Mouse (Mus musculus) large intestine, adult 2 months (tissue): ENCODE measurements around the gene Capn11. TPM values are rescaled to one million over a fixed set of nuclear protein-coding genes. Genes with fewer than 3 reads are reported as not detected.

Experiments
- DNase-seq: peaks from one replicate; pipeline ENCODE4 v3.0.0-alpha.2; 2012; ENCODE audit warnings: low read depth, low spot score
- WGBS: fragments of 180-500 bp; shearing (Covaris S2); methylation state at CpG from one replicate; pipeline ENCODE4 v1.1.7; 2018; 5-methylcytosine and 5-hydroxymethylcytosine counted together
- polyA plus RNA-seq: library from polyadenylated mRNA; depleted of rRNA; stranded (reverse); fragments of >200 nt; gene quantifications from 2 replicates; pipeline ENCODE4 v1.2.3, GENCODE M21; 2012; rRNA removed

Gene Capn11
- polyA plus RNA-seq, 1 experiment = 0.05 TPM

DNA sequence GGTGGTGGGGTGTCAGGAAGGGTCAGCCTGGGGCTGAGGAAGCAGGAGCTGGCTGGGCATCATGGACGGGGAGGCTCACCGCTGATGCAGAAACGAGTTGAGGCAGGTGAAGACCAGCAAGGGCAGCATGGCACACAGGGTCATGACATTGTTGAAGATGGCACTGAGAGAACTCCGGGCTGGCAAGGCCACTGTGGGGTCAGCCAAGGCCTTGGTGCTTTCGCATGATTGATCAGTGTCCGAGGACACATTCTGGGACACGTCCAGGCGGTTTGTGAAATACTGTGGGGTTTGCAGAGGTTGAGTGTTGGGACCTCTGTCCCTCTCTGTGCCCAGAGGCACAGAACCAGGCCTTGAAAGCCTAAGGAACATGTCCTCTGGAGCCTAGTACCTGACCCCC, 69.3 kb downstream of the Capn11 start:
- no peak for DNase-seq

DNA sequence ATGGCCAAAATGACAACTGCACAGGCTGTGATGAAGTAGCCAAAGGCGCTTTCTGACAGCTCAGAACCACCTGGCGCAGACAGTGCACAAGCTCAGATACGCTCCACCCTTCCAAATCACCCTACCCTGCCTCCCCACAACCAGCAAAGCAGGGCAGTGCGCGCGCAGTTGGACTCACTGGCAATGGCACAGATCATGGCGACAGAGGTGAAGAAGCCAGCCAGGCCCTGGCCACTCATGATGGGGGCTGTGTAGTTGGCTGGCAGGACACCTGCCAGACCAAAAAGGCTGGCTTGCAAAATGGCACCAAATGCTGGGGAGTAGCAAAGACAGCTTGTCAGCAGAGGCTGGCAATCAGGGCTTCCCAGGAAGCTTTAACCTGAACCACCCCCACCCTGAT, 69.9 kb downstream of the Capn11 start:
- DNase-seq = no peak
- WGBS = 97% methylated on average over 7 of the region's 7 CpGs

More for the DNA sequence above, 69.3 kb downstream of the Capn11 start:
- whole genome bisulfite sequencing = 95% methylated on average over 8 of the region's 8 CpGs

DNA sequence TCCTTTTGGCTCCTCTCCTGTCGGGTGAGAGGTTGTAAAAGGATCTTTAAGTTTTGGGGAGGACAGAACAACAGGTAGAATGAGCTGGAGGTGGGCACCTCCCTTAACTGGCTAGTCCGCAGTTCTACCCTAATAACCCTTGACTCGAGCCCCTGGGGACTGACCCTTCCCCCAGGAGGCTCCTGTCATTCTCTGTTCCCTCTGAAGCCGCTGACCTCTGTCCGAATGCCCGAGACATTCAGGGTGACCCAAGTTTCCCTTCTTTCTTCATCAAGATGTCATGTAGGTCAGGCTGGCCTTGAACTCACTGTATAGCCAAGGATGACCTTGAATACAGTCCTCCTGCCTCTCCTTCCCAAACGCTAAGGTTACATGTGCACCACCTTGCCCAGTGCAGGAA, 70.8 kb downstream of the Capn11 start:
- 89% methylated on average over 7 of the region's 7 CpGs for WGBS
- no peak for DNase-seq

DNA sequence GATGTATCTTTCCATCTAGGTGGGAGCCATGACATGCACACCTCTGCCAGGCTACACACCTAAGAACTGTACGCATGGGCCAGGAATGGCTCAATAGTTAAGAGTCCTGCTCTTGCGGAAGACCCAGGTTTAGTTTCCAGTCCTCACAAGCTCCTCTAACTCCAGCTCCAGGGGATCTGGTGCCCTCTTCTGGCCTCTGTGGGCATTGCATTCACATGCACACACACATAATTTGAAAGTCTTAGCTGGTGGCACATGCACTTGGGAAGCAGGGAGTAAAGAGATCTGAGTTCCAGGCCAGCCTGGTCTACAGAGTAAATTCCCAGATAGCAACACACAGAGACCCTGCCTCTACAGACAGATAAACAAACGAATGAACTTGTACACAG, 72.7 kb downstream of the Capn11 start:
- 97% methylated on average over 3 of the region's 3 CpGs for WGBS
- no peak for DNase-seq

DNA sequence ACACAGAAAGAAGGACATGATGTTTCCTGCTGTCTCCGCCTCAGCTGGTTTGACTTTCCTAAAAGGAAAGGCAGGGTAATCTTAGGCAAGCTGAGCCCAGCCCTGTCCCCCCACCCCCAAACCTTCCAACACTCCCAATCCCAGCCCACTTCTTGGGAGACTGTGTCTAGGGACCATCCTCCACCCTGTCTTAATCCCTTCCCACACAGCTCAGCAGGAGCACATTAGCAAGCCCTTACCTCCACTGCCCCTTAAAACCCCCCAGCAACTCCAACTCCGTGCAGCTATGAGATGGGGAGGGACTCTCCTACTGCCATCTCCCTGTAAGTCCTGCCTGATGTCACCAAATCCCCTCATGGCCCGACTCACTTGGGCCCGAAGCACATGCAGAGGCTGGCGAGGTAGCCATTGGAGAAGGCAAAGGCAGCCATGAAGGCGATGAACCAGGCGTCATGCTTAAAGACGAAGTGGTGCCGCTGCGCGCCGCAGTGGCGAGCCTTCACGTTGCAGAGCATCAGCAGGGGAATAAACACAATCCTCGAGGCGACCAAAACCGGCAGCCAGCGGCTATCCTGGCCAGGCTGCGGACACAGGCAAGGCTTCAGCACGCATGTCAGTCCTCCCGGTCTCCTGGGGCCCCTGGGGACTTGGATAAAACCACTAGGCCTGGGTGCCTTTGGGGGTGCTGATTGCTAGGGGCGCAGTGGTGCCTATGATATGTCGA, 73.2 kb downstream of the Capn11 start:
- 84% methylated on average over 23 of the region's 23 CpGs for WGBS
- DNase-seq = no peak

DNA sequence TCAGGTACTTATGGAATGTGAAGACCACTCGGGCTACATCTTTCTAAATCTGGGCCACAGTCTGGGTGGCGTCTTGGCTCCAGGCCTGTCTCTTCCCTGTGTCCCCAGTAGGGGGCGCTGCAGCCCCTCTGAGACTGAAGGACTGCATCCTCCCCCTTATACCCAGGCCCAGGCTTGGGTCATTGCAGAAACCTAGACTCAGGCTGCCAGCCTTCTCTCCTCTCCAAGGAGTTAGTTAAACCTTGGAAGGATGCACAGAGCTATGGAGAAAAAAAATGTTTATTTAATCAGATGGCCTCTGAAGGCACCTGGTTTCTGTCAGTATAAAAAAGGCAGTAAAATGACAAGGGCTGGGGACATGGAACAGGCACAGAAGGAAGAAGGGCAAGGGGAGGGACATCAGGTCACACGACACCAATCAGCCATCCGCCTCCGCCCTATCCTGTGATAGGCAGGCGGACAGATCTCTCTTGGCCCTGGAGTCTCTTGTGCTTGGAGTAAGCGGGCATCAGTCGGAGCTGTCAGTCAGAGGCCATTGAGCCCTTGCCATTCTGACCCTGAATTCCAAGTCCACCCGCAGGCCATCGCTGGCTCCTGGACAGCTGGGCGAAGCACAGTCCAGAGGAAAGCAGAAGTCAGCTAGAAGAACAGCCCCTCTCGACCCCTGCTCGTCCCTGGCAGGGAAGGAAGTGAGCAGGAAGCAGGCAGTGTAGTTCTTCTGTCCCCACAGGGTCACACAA, 74.0 kb downstream of the Capn11 start:
- WGBS = 41% methylated on average over 14 of the region's 14 CpGs
- DNase-seq = no peak

DNA sequence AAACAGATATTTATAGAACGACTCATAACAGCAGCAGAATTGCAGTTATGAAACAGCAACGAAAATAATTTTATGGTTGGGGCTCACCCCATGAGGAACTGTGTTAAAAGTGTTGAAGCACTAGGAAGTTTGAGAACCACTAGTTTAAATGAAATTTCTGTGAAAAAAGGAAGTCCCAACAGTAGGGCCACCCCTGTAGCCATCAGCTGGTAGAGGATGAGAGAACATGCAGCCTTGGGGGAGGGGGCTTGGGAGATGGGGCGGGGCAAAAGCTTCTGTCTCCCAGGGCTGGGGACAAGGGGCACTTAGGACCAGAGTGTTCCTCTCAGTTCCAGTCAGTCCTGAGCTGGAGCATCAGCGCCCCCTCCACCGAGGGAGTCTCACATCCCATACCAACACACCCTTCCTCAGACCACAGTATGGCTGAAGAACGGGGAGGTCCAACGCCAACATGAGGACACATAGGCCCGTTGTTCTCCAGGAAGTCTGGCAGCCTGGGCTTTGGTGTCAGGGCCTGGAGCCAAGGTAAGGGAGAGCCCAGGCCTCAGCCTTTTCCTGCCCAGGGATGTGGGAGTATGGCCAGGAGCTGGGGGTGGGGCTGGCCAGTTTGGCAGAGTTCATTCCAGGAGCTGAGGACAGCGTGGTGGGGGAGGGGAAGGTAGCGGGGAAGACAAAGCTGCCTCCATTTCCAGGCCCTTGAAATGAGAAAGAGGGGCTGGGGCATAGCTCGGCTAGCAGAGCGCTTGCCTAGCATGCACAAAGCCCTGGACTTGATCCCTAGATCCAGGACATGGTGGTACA, 74.8 kb downstream of the Capn11 start:
- DNase-seq = no peak
- WGBS = 24% methylated on average over 12 of the region's 12 CpGs

DNA sequence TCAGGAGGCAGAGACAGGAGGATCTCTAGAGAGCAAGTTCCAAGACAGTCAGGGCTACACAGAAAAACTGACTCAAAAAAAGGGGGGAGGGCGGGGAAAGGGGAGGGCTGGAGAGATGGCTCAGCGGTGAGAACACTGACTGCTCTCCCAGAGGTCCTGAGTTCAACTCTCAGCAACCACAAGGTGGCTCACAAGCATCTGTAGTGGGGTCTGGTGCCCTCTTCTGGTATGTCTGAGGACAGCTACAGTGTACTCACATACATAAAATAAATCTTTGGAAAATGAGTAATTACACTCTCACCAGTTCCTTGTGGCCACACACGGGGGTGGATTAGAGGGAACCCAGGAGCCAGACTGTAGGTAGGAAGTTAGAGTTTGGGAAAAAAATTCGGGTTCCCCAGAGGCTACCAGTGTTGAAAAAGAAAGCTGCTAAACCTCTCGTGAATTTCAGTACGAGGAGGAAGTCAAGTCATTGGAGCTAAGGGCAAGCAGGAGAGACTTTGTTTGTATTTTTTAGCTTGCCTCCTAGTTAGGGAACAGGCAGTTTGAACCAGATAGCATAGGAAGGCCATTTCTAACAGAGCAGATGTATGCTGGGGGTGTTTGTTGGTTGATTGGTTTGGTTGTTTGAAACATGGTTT, 76.3 kb downstream of the Capn11 start:
- DNase-seq = no peak
- 50% methylated on average over 6 of the region's 6 CpGs for WGBS

DNA sequence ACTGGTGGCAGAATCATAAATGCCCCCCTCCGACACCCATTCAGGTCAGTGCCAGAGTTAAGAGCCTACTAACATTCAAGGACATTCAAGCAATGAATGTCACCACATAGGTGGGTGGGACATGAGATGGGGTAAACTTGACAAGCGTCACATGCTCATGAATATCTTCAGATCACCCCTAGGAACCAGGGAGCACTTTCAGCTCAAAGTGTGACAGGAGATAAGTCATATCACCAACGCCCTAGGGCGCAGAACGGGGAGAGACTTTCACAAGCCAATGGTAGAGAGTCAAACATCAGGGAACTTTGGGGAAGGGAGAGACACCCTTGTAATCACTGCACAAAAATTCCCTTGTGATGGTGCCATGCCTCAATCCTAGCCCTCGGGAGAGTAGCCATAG, 76.9 kb downstream of the Capn11 start:
- no peak for DNase-seq
- 92% methylated on average over 6 of the region's 6 CpGs for WGBS

DNA sequence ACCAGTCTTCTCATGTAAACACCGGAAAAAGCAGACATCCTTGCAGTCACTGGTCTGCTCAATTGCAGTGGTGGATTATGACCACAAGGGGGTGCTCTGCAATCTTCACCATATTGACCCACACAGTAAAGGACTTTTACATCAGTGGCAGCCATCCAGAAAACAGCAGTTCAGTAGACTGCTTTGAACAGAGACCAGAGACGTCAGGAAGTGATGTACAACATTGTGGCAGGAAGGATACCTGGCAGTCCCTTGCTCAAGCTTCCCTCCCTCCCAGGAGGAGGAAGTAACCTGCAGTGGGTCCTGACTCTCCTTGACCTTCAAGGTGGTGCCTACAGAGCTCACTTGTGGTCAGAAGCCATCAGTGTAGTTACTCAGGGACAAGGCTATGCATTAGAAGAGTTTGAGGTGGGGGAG, 77.5 kb downstream of the Capn11 start:
- 0% methylated on average over 2 of the region's 2 CpGs for WGBS
- DNase-seq = no peak

DNA sequence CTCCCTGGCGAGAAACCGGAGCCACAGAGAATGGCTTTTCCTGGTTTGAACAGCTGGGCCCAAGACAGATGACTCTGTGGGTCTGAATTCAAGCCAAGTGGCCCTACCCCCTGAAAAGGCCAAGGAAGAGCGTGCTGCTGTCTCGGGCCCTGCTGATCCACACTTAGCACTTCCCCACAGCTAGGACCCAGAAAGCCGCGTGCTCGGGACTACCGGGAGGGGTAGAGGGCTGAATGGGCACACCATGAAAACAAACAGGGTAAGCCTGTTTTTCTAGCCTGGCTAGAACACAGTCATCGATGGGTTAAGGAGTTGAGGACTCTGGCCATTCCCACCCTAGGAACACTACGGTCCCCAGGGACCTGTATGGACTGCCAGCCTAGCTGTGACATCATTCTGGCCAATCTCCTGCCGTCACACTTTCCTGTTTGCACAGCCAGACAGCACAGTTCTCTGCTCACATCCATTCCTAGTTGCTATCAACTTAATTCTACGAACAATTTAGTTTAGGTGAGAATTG, 78.1 kb downstream of the Capn11 start:
- no peak for DNase-seq
- WGBS = 7% methylated on average over 12 of the region's 12 CpGs

Other genes with a start within 250 kb of the Capn11 start
- gene Cdc5l, start 225.6 kb downstream of the Capn11 start, polyA plus RNA-seq = 10.5 and 10.9 TPM in 2 replicates
- gene Spats1, start 183.9 kb downstream of the Capn11 start, polyA plus RNA-seq = not detected in 2 replicates
- gene Aars2, start 152.5 kb downstream of the Capn11 start, polyA plus RNA-seq = 9.8 and 12.6 TPM in 2 replicates
- 0.04 TPM in 1 of 2 replicates, not detected in the other for gene Tcte1, start 135.9 kb downstream of the Capn11 start, polyA plus RNA-seq
- gene Tmem151b, start 109.6 kb downstream of the Capn11 start, polyA plus RNA-seq = 0.66 and 0.73 TPM in 2 replicates
- gene Nfkbie, start 103.6 kb downstream of the Capn11 start, polyA plus RNA-seq = 5.9 and 6.8 TPM in 2 replicates
- 78.2 and 107 TPM in 2 replicates for gene Slc35b2, start 95.5 kb downstream of the Capn11 start, polyA plus RNA-seq
- 365 and 417 TPM in 2 replicates for gene Hsp90ab1, start 86.1 kb downstream of the Capn11 start, polyA plus RNA-seq
- gene Slc29a1, start 59.7 kb downstream of the Capn11 start, polyA plus RNA-seq = 52.9 and 56.9 TPM in 2 replicates
- 0.63 and 2.0 TPM in 2 replicates for gene Mymx, start 57.2 kb downstream of the Capn11 start, polyA plus RNA-seq
- 112 and 134 TPM in 2 replicates for gene Mrpl14, start 27.0 kb upstream of the Capn11 start, polyA plus RNA-seq
- gene Tmem63b, start 27.6 kb upstream of the Capn11 start, polyA plus RNA-seq = 44.7 and 62.4 TPM in 2 replicates
- gene 1600014C23Rik, start 74.5 kb upstream of the Capn11 start, polyA plus RNA-seq = not detected in 2 replicates